Mouse (Mus musculus) common myeloid progenitor, adult 5-6 weeks (primary cell): ENCODE measurements at regions not wholly inside any gene's neighbourhood (a gene's known extent, or its start where the extent isn't known, plus 50 kb on each side); places are given as distances from the start of the nearest gene placed in this dataset.
"Not testable (repeated sequence)": the region's sequence is repeated elsewhere in the genome, so short reads cannot be mapped to it uniquely, and the experiment has no call there.

ENCODE experiments used
- ATAC-seq: replicated peaks from 2 replicates; pipeline ENCODE4 v1.8.0; 2016; ENCODE audit warnings: low read depth, mild to moderate bottlenecking, moderate TSS enrichment, inconsistent platforms; ENCODE audit not compliant: poor library complexity, severe bottlenecking

GRCm38 (mm10) chr7:69167456-69167855 lies 418.4 kb upstream of the Arrdc4 start:
- no peak for ATAC-seq

- no peak for ATAC-seq
Measured at GRCm38 (mm10) chr7:69161916-69162315, 412.9 kb upstream of the Arrdc4 start.

GRCm38 (mm10) chr7:69142351-69142750 lies 393.3 kb upstream of the Arrdc4 start:
- ATAC-seq: no peak

GRCm38 (mm10) chr7:69133441-69133840 lies 384.4 kb upstream of the Arrdc4 start:
- no peak for ATAC-seq

- ATAC-seq: not testable (repeated sequence)
Measured at GRCm38 (mm10) chr7:69101770-69102169, 352.7 kb upstream of the Arrdc4 start.

- ATAC-seq: no peak
Measured at GRCm38 (mm10) chr7:69097587-69098095, 348.6 kb upstream of the Arrdc4 start.

- no peak for ATAC-seq
Measured at GRCm38 (mm10) chr7:69074780-69075179, 325.7 kb upstream of the Arrdc4 start.

- no peak for ATAC-seq
Measured at GRCm38 (mm10) chr7:69062994-69063393, 314.0 kb upstream of the Arrdc4 start.

- ATAC-seq: no peak
Measured at GRCm38 (mm10) chr7:69062506-69062905, 313.5 kb upstream of the Arrdc4 start.

- no peak for ATAC-seq
Measured at GRCm38 (mm10) chr7:69062094-69062493, 313.1 kb upstream of the Arrdc4 start.

GRCm38 (mm10) chr7:69061242-69061641 lies 312.2 kb upstream of the Arrdc4 start:
- no peak for ATAC-seq

GRCm38 (mm10) chr7:69016575-69016974 lies 267.5 kb upstream of the Arrdc4 start:
- ATAC-seq: no peak

GRCm38 (mm10) chr7:69015047-69015446 lies 266.0 kb upstream of the Arrdc4 start:
- no peak for ATAC-seq

GRCm38 (mm10) chr7:69007237-69007636 lies 258.2 kb upstream of the Arrdc4 start:
- no peak for ATAC-seq

- ATAC-seq: no peak
Measured at GRCm38 (mm10) chr7:68988061-68988460, 239.0 kb upstream of the Arrdc4 start.

- no peak for ATAC-seq
Measured at GRCm38 (mm10) chr7:68983937-68984336, 234.9 kb upstream of the Arrdc4 start.

GRCm38 (mm10) chr7:68982914-68983502 lies 234.0 kb upstream of the Arrdc4 start:
- no peak for ATAC-seq

- no peak for ATAC-seq
Measured at GRCm38 (mm10) chr7:68978576-68978975, 229.5 kb upstream of the Arrdc4 start.

GRCm38 (mm10) chr7:68976813-68977752 lies 228.0 kb upstream of the Arrdc4 start:
- no peak for ATAC-seq

GRCm38 (mm10) chr7:68975956-68976355 lies 226.9 kb upstream of the Arrdc4 start:
- ATAC-seq: no peak

- ATAC-seq: no peak
Measured at GRCm38 (mm10) chr7:68975580-68975894, 226.5 kb upstream of the Arrdc4 start.
